9 mouse cellular contexts compared by ENCODE assay signal in genomic region chr12:72084261-72085023, GRCm38 (mm10). TPM values are rescaled to one million over a fixed set of nuclear protein-coding genes. Genes with fewer than 3 reads are reported as not detected.
DNase-seq lines count a peak whose midpoint lies in the region; ATAC-seq and TF ChIP-seq lines count a peak whose summit lies in the region.
"Had no signal": no experiment of that assay in that cellular context is flagged by ENCODE, and none has a peak within 500 bp of the region (broad histone marks: within the 10 kb centered on the region; RNA-seq: fewer than 3 reads in every experiment).

No protein-coding gene starts in this region.

- peak overlapping the region; percentile 58 for H3K9ac ChIP-seq in embryonic facial prominence, embryonic 15.5 days
- H3K9ac ChIP-seq in intestine, embryonic 14.5 days (ENCODE audit: low read length): peak overlapping the region; percentile 83
- H3K9ac ChIP-seq in liver, embryonic 14.5 days (replicated peaks): peak overlapping the region; percentile 38

- H3K4me3 ChIP-seq in erythroblast, embryonic 14.5 days (replicated peaks): peak overlapping the region; percentile 82
- peak overlapping the region; percentile 77 for H3K4me3 ChIP-seq in embryonic facial prominence, embryonic 15.5 days (replicated peaks)
- peak overlapping the region; percentile 73 for H3K4me3 ChIP-seq in intestine, embryonic 14.5 days (ENCODE audit: low read depth, low read length)
- H3K4me3 ChIP-seq in liver, embryonic 14.5 days (ENCODE audit: insufficient read depth in 1 of 2, low read depth in 2 of 2, low read length in 2 of 2): peak overlapping the region; percentile 53 to 91

- WGBS in embryonic facial prominence, embryonic 15.5 days: 3% methylated on average over 46 of the region's 46 CpGs
- WGBS in intestine, embryonic 14.5 days: 3% methylated on average over 46 of the region's 46 CpGs
- WGBS in liver, embryonic 14.5 days (ENCODE audit: insufficient replicate concordance): 8% methylated on average over 46 of the region's 46 CpGs

- no peaks in the 10 kb centered on the region for H3K9me3 ChIP-seq in erythroblast, embryonic 14.5 days (ENCODE audit: control insufficient read depth, low read length)
- H3K9me3 ChIP-seq in embryonic facial prominence, embryonic 15.5 days (replicated peaks): no peaks in the 10 kb centered on the region
- H3K9me3 ChIP-seq in intestine, embryonic 14.5 days (ENCODE audit: control insufficient read depth, low read length): no peaks in the 10 kb centered on the region
- H3K9me3 ChIP-seq in liver, embryonic 14.5 days (ENCODE audit: control insufficient read depth, low read length): no peaks in the 10 kb centered on the region

- peaks cover 27% of the 10 kb centered on the region for H3K4me1 ChIP-seq in erythroblast, embryonic 14.5 days (ENCODE audit: control insufficient read depth)
- peaks cover 29% of the 10 kb centered on the region for H3K4me1 ChIP-seq in embryonic facial prominence, embryonic 15.5 days
- H3K4me1 ChIP-seq in intestine, embryonic 14.5 days (replicated peaks; ENCODE audit: control insufficient read depth, insufficient read depth, low read length): peaks cover 21% of the 10 kb centered on the region
- H3K4me1 ChIP-seq in liver, embryonic 14.5 days (replicated peaks; ENCODE audit: control insufficient read depth in 2 of 2, insufficient read depth in 2 of 2, low read length in 1 of 2): peaks cover 0 to 3% of the 10 kb centered on the region in 2 experiments; a peak in 3 of 4 replicates

- TF ChIP-seq EP300 in liver, embryonic 14.5 days (IDR thresholded peaks at IDR 0.05; ENCODE audit: low read depth): no peak

- DNase-seq in ES-CJ7 (ENCODE audit: low read depth, low spot score): peak; percentile 23
- DNase-seq in intestine, embryonic 14.5 days (ENCODE audit: low spot score): peak; percentile 84
- DNase-seq in liver, embryonic 14.5 days (ENCODE audit: low read depth in 3 of 3, low spot score in 3 of 3): no peak
- DNase-seq in ovary, postnatal 14 days (ENCODE audit: low spot score): peak; percentile 53
- DNase-seq in B cell, adult 2 months: no peak

- peak overlapping the region; percentile 76 for H3K4me2 ChIP-seq in embryonic facial prominence, embryonic 15.5 days (replicated peaks)
- H3K4me2 ChIP-seq in intestine, embryonic 14.5 days (ENCODE audit: low read length): peak overlapping the region; percentile 91
- H3K4me2 ChIP-seq in liver, embryonic 14.5 days (ENCODE audit: low read depth): peak overlapping the region; percentile 90

- no peak for ATAC-seq in erythroblast, adult 5-6 weeks (replicated peaks; ENCODE audit: low FRiP score, poor library complexity, severe bottlenecking)
- ATAC-seq in embryonic facial prominence, embryonic 15.5 days (ENCODE audit: insufficient number of reproducible peaks, low FRiP score, low TSS enrichment, low read depth): no peak
- peak; percentile 4 for ATAC-seq in intestine, embryonic 14.5 days (replicated peaks; ENCODE audit: low FRiP score, low TSS enrichment, low read depth)
- no peak for ATAC-seq in liver, embryonic 14.5 days (ENCODE audit: insufficient read depth)

- TF ChIP-seq CTCF in liver, embryonic 14.5 days (IDR thresholded peaks at IDR 0.05; ENCODE audit: low read depth): no peak

- H3K36me3 ChIP-seq in erythroblast, embryonic 14.5 days (ENCODE audit: control insufficient read depth): no peaks in the 10 kb centered on the region
- no peaks in the 10 kb centered on the region for H3K36me3 ChIP-seq in embryonic facial prominence, embryonic 15.5 days
- H3K36me3 ChIP-seq in intestine, embryonic 14.5 days (ENCODE audit: control insufficient read depth, insufficient read depth, low read length): no peaks in the 10 kb centered on the region
- H3K36me3 ChIP-seq in liver, embryonic 14.5 days (replicated peaks; ENCODE audit: control insufficient read depth, insufficient read depth, low read depth): no peaks in the 10 kb centered on the region

- peaks cover 34% of the 10 kb centered on the region for H3K27me3 ChIP-seq in erythroblast, embryonic 14.5 days (ENCODE audit: control insufficient read depth)
- no peaks in the 10 kb centered on the region for H3K27me3 ChIP-seq in embryonic facial prominence, embryonic 15.5 days
- no peaks in the 10 kb centered on the region for H3K27me3 ChIP-seq in intestine, embryonic 14.5 days (replicated peaks; ENCODE audit: control insufficient read depth, insufficient read depth, low read length)
- peaks cover 9% of the 10 kb centered on the region; the same call in 1 of the 2 replicates for H3K27me3 ChIP-seq in liver, embryonic 14.5 days (ENCODE audit: control insufficient read depth, insufficient read depth, low read length)
- H3K27me3 ChIP-seq: Patski had no signal

- peak overlapping the region; percentile 97 for H3K27ac ChIP-seq in embryonic facial prominence, embryonic 15.5 days (replicated peaks)
- peak overlapping the region; percentile 77 for H3K27ac ChIP-seq in intestine, embryonic 14.5 days (ENCODE audit: low read depth)
- peak overlapping the region; percentile 15 for H3K27ac ChIP-seq in liver, embryonic 14.5 days

RNA-seq across cellular contexts. Expression of gene L3hypdh, which starts 0.8 kb away (rescaled TPM):
- polyA plus RNA-seq in erythroblast, embryonic 14.5 days (2012): not detected in 2 replicates
- not detected in 2 replicates for total RNA-seq in erythroblast, adult 5-6 weeks (2015; ENCODE audit: low replicate concordance)
- not detected in 2 replicates for total RNA-seq in erythroblast, adult 5-6 weeks (2017; ENCODE audit: low replicate concordance)
- polyA plus RNA-seq in embryonic facial prominence, embryonic 15.5 days (2015; fragmentation: Nextera tagmentation; extraction: Ambion mirVana): 19.2 and 20.5 TPM in 2 replicates
- 18.4 and 19.1 TPM in 2 replicates for polyA plus RNA-seq in intestine, embryonic 14.5 days (2014; fragmentation: Nextera tagmentation; extraction: Ambion mirVana)
- 5.2 and 5.7 TPM in 2 replicates for polyA plus RNA-seq in liver, embryonic 14.5 days (2012; rRNA removed)
- polyA plus RNA-seq in liver, embryonic 14.5 days (2014; fragmentation: Nextera tagmentation; extraction: Ambion mirVana): 6.0 and 7.0 TPM in 2 replicates

RNA-seq across cellular contexts. Expression of gene Jkamp, which starts 0.9 kb away (rescaled TPM):
- 0.29 and 0.52 TPM in 2 replicates for polyA plus RNA-seq in erythroblast, embryonic 14.5 days (2012)
- 4.4 and 9.8 TPM in 2 replicates for total RNA-seq in erythroblast, adult 5-6 weeks (2015; ENCODE audit: low replicate concordance)
- 2.9 and 3.0 TPM in 2 replicates for total RNA-seq in erythroblast, adult 5-6 weeks (2017; ENCODE audit: low replicate concordance)
- polyA plus RNA-seq in embryonic facial prominence, embryonic 15.5 days (2015; fragmentation: Nextera tagmentation; extraction: Ambion mirVana): 71.5 and 77.0 TPM in 2 replicates
- 53.2 and 55.2 TPM in 2 replicates for polyA plus RNA-seq in intestine, embryonic 14.5 days (2014; fragmentation: Nextera tagmentation; extraction: Ambion mirVana)
- 10.5 and 12.8 TPM in 2 replicates for polyA plus RNA-seq in liver, embryonic 14.5 days (2012; rRNA removed)
- 12.8 and 13.3 TPM in 2 replicates for polyA plus RNA-seq in liver, embryonic 14.5 days (2014; fragmentation: Nextera tagmentation; extraction: Ambion mirVana)

RNA-seq across cellular contexts. Expression of gene Gpr135, which starts 13.5 kb away (rescaled TPM):
- polyA plus RNA-seq in erythroblast, embryonic 14.5 days (2012): not detected in 2 replicates
- total RNA-seq in erythroblast, adult 5-6 weeks (2015; ENCODE audit: low replicate concordance): not detected in 2 replicates
- total RNA-seq in erythroblast, adult 5-6 weeks (2017; ENCODE audit: low replicate concordance): not detected in 2 replicates
- 0.88 and 1.3 TPM in 2 replicates for polyA plus RNA-seq in embryonic facial prominence, embryonic 15.5 days (2015; fragmentation: Nextera tagmentation; extraction: Ambion mirVana)
- polyA plus RNA-seq in intestine, embryonic 14.5 days (2014; fragmentation: Nextera tagmentation; extraction: Ambion mirVana): 0.69 and 0.95 TPM in 2 replicates
- 0.49 and 0.55 TPM in 2 replicates for polyA plus RNA-seq in liver, embryonic 14.5 days (2012; rRNA removed)
- polyA plus RNA-seq in liver, embryonic 14.5 days (2014; fragmentation: Nextera tagmentation; extraction: Ambion mirVana): 0.13 TPM in 2 replicates

Comparison
In these comparisons a context has a peak if more than half of its experiments do, and no peak if none do; other contexts are left out.
1. DNase-seq: peak in ES-CJ7 (single experiment), intestine, embryonic 14.5 days (single experiment) and ovary, postnatal 14 days (single experiment); none in liver, embryonic 14.5 days (0 of 3) and B cell, adult 2 months (0 of 2).
2. H3K27ac ChIP-seq: peak in every context shown above with its lines; median percentile 97 in embryonic facial prominence, embryonic 15.5 days; 77 in intestine, embryonic 14.5 days; 15 in liver, embryonic 14.5 days.
3. Peak in every context shown above with its lines, with median percentiles within 50 percentile points of each other: H3K4me3 ChIP-seq, H3K4me2 ChIP-seq and H3K9ac ChIP-seq.